Mouse (Mus musculus): ENCODE measurements at regions not wholly inside any gene's neighbourhood (a gene's known extent, or its start where the extent isn't known, plus 50 kb on each side); places are given as distances from the start of the nearest gene placed in this dataset.

DNA sequence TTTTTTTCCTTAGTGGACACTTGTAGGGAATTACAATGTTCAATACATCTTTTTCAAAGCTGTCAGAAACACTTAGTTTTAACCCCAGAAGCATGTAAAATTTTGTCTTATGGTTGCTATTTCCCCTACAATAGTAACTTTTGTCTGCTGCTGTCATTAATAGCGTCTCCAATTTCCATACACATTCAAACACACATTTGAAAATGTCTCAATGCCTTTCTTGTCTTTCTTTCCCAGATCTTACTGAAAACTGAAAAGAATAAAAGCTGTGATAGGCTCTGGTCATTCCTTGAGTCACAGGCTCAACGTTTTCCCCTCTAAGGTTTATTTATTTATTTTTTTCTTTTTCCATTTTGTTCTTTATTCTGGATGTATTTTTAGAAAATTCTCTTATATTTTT lies 444.3 kb downstream of the Cenpc1 start:
- TF ChIP-seq MAFK (IDR thresholded peaks at IDR 0.05; ENCODE audit: insufficient read depth, low read depth, low read length) = no peak
- no peak for TF ChIP-seq HCFC1 (IDR thresholded peaks at IDR 0.05; ENCODE audit: borderline replicate concordance, insufficient read depth, low read length)
- no peak for TF ChIP-seq ZC3H11A (IDR thresholded peaks at IDR 0.05; ENCODE audit: borderline replicate concordance, low read depth, low read length)
